Mouse (Mus musculus) stomach, embryonic 15.5 days (tissue): ENCODE results near the gene Add2. TPM values are rescaled to one million over a fixed set of nuclear protein-coding genes. Genes with fewer than 3 reads are reported as not detected.

Source experiments
- ATAC-seq: fragments of 200-750 bp; cut with Nextera tagmentation; 2 replicates; pipeline ENCODE4 v1.8.0; 2017; ENCODE audit warnings: low read depth, moderate number of reproducible peaks, moderate TSS enrichment; ENCODE audit not compliant: insufficient read depth, low FRiP score
- H3K27ac ChIP-seq: fragments of 300-500 bp; sonication (generic); 2 replicates; pipeline ENCODE4 v1.5.1; 2015; ENCODE audit warnings: mild to moderate bottlenecking, inconsistent platforms
- H3K27me3 ChIP-seq: fragments of 300-500 bp; sonication (generic); replicated peaks from 2 replicates; pipeline ENCODE4 v1.6.1; 2015; ENCODE audit warnings: inconsistent platforms
- H3K36me3 ChIP-seq: fragments of 300-500 bp; sonication (generic); 2 replicates; pipeline ENCODE4 v1.6.1; 2015; ENCODE audit warnings: inconsistent platforms
- H3K4me1 ChIP-seq: fragments of 300-500 bp; sonication (generic); 2 replicates; pipeline ENCODE4 v1.6.1; 2015; ENCODE audit warnings: inconsistent platforms
- H3K4me2 ChIP-seq: fragments of 300-500 bp; sonication (generic); 2 replicates; pipeline ENCODE4 v1.6.1; 2015; ENCODE audit warnings: mild to moderate bottlenecking, inconsistent platforms
- H3K4me3 ChIP-seq: fragments of 300-500 bp; sonication (generic); replicated peaks from 2 replicates; pipeline ENCODE4 v1.5.1; 2015; ENCODE audit warnings: inconsistent platforms
- H3K9ac ChIP-seq: fragments of 300-500 bp; sonication (generic); 2 replicates; pipeline ENCODE4 v1.6.1; 2015; ENCODE audit warnings: inconsistent platforms
- H3K9me3 ChIP-seq: fragments of 300-500 bp; sonication (generic); 2 replicates; pipeline ENCODE4 v1.6.1; 2016; ENCODE audit warnings: inconsistent platforms
- WGBS: fragments of 180-500 bp; shearing (Covaris S2); methylation state at CpG from one replicate; pipeline ENCODE4 v1.1.7; 2015; 5-methylcytosine and 5-hydroxymethylcytosine counted together
- polyA plus RNA-seq: library from polyadenylated mRNA; unstranded; fragments of >200 nt; fragmentation: Nextera tagmentation; extraction: Ambion mirVana; gene quantifications from 2 replicates; pipeline ENCODE4 v1.2.1, GENCODE M21; 2015

Add2 gene
- polyA plus RNA-seq, 1 experiment from 2014 or later, result 12.6 TPM

GRCm38 (mm10) chr6:86125761-86126160, 97.3 kb downstream of the Add2 start:
- Histone ChIP-seq H3K27ac (no peak overlapping the region), H3K27me3 (no peaks in the 10 kb centered on the region), H3K4me1 (no peaks in the 10 kb centered on the region), H3K4me3 (no peak overlapping the region), H3K9me3 (no peaks in the 10 kb centered on the region), H3K9ac (no peak overlapping the region), H3K36me3 (no peaks in the 10 kb centered on the region), H3K4me2 (no peak overlapping the region)
- no peak for ATAC-seq
- 72% methylated on average over 4 of the region's 4 CpGs for WGBS

- 62% methylated on average over 2 of the region's 2 CpGs for WGBS
- Histone ChIP-seq H3K9me3 (no peaks in the 10 kb centered on the region), H3K4me3 (no peak overlapping the region), H3K27ac (no peak overlapping the region), H3K4me1 (no peaks in the 10 kb centered on the region), H3K36me3 (no peaks in the 10 kb centered on the region), H3K27me3 (no peaks in the 10 kb centered on the region), H3K9ac (no peak overlapping the region), H3K4me2 (no peak overlapping the region)
- ATAC-seq, result no peak
Measured at GRCm38 (mm10) chr6:86126953-86127581, 98.6 kb downstream of the Add2 start.

GRCm38 (mm10) chr6:86128504-86128903, 100.0 kb downstream of the Add2 start:
- no peak for ATAC-seq
- no peaks in the 10 kb centered on the region for H3K4me1 ChIP-seq
- no peak overlapping the region for H3K4me3 ChIP-seq

GRCm38 (mm10) chr6:86129872-86130498, 101.5 kb downstream of the Add2 start:
- peak; percentile 74; the same call in 1 of the 2 replicates for ATAC-seq
- Histone ChIP-seq H3K27ac (no peak overlapping the region), H3K36me3 (no peaks in the 10 kb centered on the region), H3K9ac (no peak overlapping the region), H3K27me3 (no peaks in the 10 kb centered on the region), H3K4me2 (no peak overlapping the region), H3K4me3 (no peak overlapping the region), H3K4me1 (no peaks in the 10 kb centered on the region), H3K9me3 (no peaks in the 10 kb centered on the region)
- WGBS, result 48% methylated on average over 9 of the region's 9 CpGs

More at GRCm38 (mm10) chr6:86128504-86128903, 100.0 kb downstream of the Add2 start:
- H3K4me2 ChIP-seq, result no peak overlapping the region
- no peak overlapping the region for H3K9ac ChIP-seq
- H3K27me3 ChIP-seq, result no peaks in the 10 kb centered on the region
- no peaks in the 10 kb centered on the region for H3K9me3 ChIP-seq
- H3K27ac ChIP-seq, result no peak overlapping the region
- WGBS, result 59% methylated on average over 4 of the region's 4 CpGs
- no peaks in the 10 kb centered on the region for H3K36me3 ChIP-seq

GRCm38 (mm10) chr6:86133882-86134281, 105.4 kb downstream of the Add2 start:
- WGBS, result 75% methylated on average over 1 of the region's 1 CpGs
- H3K36me3 ChIP-seq, result no peaks in the 10 kb centered on the region
- no peak overlapping the region for H3K27ac ChIP-seq
- no peak overlapping the region for H3K9ac ChIP-seq
- H3K27me3 ChIP-seq, result no peaks in the 10 kb centered on the region
- H3K4me2 ChIP-seq, result no peak overlapping the region
- no peaks in the 10 kb centered on the region for H3K9me3 ChIP-seq
- no peak overlapping the region for H3K4me3 ChIP-seq
- ATAC-seq, result no peak
- H3K4me1 ChIP-seq, result no peaks in the 10 kb centered on the region

GRCm38 (mm10) chr6:86136206-86136605, 107.7 kb downstream of the Add2 start:
- no peak for ATAC-seq
- Histone ChIP-seq H3K9ac (no peak overlapping the region), H3K36me3 (no peaks in the 10 kb centered on the region), H3K27me3 (no peaks in the 10 kb centered on the region), H3K4me1 (no peaks in the 10 kb centered on the region), H3K27ac (no peak overlapping the region), H3K4me3 (no peak overlapping the region), H3K9me3 (no peaks in the 10 kb centered on the region), H3K4me2 (no peak overlapping the region)
- 86% methylated on average over 3 of the region's 3 CpGs for WGBS

- Histone ChIP-seq H3K4me3 (no peak overlapping the region), H3K4me1 (no peaks in the 10 kb centered on the region), H3K27me3 (no peaks in the 10 kb centered on the region), H3K27ac (no peak overlapping the region), H3K4me2 (no peak overlapping the region), H3K36me3 (no peaks in the 10 kb centered on the region), H3K9me3 (no peaks in the 10 kb centered on the region), H3K9ac (no peak overlapping the region)
- ATAC-seq, result no peak
- 85% methylated on average over 6 of the region's 6 CpGs for WGBS
Measured at GRCm38 (mm10) chr6:86141284-86141683, 112.8 kb downstream of the Add2 start.

GRCm38 (mm10) chr6:86141820-86142219, 113.3 kb downstream of the Add2 start:
- H3K4me3 ChIP-seq, result no peak overlapping the region
- WGBS, result 12% methylated on average over 3 of the region's 3 CpGs
- H3K36me3 ChIP-seq, result no peaks in the 10 kb centered on the region
- no peak overlapping the region for H3K9ac ChIP-seq
- no peaks in the 10 kb centered on the region for H3K27me3 ChIP-seq
- H3K4me1 ChIP-seq, result no peaks in the 10 kb centered on the region
- H3K27ac ChIP-seq, result no peak overlapping the region
- ATAC-seq, result no peak
- no peak overlapping the region for H3K4me2 ChIP-seq
- H3K9me3 ChIP-seq, result no peaks in the 10 kb centered on the region

GRCm38 (mm10) chr6:86144986-86145385, 116.5 kb downstream of the Add2 start:
- H3K27ac ChIP-seq, result no peak overlapping the region
- no peaks in the 10 kb centered on the region for H3K9me3 ChIP-seq
- H3K9ac ChIP-seq, result no peak overlapping the region
- no peaks in the 10 kb centered on the region for H3K27me3 ChIP-seq
- WGBS, result 93% methylated on average over 6 of the region's 6 CpGs
- H3K4me2 ChIP-seq, result no peak overlapping the region
- H3K4me1 ChIP-seq, result no peaks in the 10 kb centered on the region
- H3K36me3 ChIP-seq, result no peaks in the 10 kb centered on the region
- no peak overlapping the region for H3K4me3 ChIP-seq
- no peak for ATAC-seq

- WGBS, result 29% methylated on average over 4 of the region's 4 CpGs
- H3K9ac ChIP-seq, result no peak overlapping the region
- no peaks in the 10 kb centered on the region for H3K36me3 ChIP-seq
Measured at GRCm38 (mm10) chr6:86148518-86148917, 120.0 kb downstream of the Add2 start.

GRCm38 (mm10) chr6:86149001-86149400, 120.5 kb downstream of the Add2 start:
- 44% methylated on average over 4 of the region's 4 CpGs for WGBS

More at GRCm38 (mm10) chr6:86148518-86148917, 120.0 kb downstream of the Add2 start:
- Histone ChIP-seq H3K4me3 (no peak overlapping the region), H3K4me2 (no peak overlapping the region), H3K9me3 (no peaks in the 10 kb centered on the region), H3K27ac (no peak overlapping the region), H3K27me3 (no peaks in the 10 kb centered on the region), H3K4me1 (no peaks in the 10 kb centered on the region)
- ATAC-seq, result no peak

GRCm38 (mm10) chr6:86152676-86153075, 124.2 kb downstream of the Add2 start:
- Histone ChIP-seq H3K9me3 (no peaks in the 10 kb centered on the region), H3K36me3 (no peaks in the 10 kb centered on the region), H3K27ac (no peak overlapping the region), H3K27me3 (no peaks in the 10 kb centered on the region), H3K9ac (no peak overlapping the region), H3K4me2 (no peak overlapping the region), H3K4me3 (no peak overlapping the region), H3K4me1 (0 out of 2 replicates have a peak, but pooled peaks cover 8% of the 10 kb centered on the region)
- ATAC-seq, result no peak
- 86% methylated on average over 7 of the region's 7 CpGs for WGBS

More at GRCm38 (mm10) chr6:86149001-86149400, 120.5 kb downstream of the Add2 start:
- H3K9ac ChIP-seq, result no peak overlapping the region
- no peaks in the 10 kb centered on the region for H3K4me1 ChIP-seq
- H3K9me3 ChIP-seq, result no peaks in the 10 kb centered on the region
- no peak for ATAC-seq
- no peaks in the 10 kb centered on the region for H3K36me3 ChIP-seq
- no peak overlapping the region for H3K27ac ChIP-seq
- no peaks in the 10 kb centered on the region for H3K27me3 ChIP-seq
- no peak overlapping the region for H3K4me2 ChIP-seq
- H3K4me3 ChIP-seq, result no peak overlapping the region
